Mouse (Mus musculus) embryo, embryonic 10 days (tissue): ENCODE measurements around the gene Nphs1.
A peak's percentile ranks its signal among the peaks of the same experiment; 100 is the strongest.

Experiments used
- DNase-seq: peaks from one replicate; pipeline ENCODE4 v3.0.0-alpha.2; 2015; ENCODE audit warnings: low spot score

The Nphs1 gene

DNA sequence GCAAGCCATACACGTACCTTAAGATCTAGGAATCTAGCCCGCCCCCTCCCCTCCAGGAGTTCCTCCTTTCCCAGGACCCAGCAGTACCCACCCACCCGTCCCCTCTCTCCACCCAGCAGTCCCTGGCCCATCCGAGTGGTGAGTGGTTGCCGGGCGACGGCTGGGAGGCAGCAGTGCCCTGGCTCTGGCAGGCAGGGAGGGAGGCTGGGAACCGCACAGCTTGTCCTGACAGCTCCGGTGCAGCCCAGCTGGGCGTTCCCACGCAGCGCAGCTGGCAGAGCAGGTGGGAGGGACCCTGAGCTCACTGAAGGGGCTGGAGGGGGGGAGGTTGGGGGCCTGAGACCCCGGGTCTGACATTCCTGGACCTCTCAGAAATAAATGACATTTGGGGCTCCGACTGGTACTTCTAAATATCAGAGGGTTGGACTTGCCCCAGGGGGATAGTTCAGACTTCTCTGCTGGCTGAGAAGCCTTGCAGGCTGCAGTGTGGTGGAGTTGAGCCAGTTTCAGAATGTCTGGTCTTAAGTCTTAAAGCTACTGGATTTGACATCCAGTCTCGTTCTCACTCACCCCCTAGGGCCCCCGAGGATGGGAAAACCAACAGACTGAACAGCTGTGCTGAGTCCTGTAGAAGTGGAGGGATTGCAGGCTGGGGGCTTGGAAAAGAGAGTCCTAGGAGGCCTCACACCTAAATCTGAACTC is at the start of gene Nphs1, which contains the start of gene Kirrel2:
Nphs1 (plus strand) TSS at position 687 of the 702 bp plus-strand sequence.
Kirrel2 (minus strand) TSS at position 62 of the 702 bp plus-strand sequence.
- peak; percentile 67 for DNase-seq

DNA sequence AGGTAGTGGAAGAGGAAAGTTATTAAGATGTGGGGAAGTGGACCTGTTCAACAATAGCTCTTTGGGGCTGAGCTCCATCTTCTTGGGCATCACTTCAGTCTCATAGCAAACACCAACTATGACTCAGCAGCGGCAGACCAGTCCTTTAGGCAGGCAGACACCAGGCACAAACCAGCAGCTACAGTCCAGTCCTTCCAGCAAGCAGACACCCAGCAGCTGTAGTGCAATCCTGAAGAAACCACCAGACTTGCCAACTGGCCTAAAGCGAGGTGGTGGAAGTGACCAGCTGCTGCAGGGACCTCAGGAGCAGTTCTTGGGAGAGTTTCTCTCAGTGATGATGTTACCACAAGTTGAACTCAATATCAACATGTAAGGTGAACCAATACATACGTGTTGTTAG is 49.5 kb upstream of the Nphs1 start:
- DNase-seq = no peak

DNA sequence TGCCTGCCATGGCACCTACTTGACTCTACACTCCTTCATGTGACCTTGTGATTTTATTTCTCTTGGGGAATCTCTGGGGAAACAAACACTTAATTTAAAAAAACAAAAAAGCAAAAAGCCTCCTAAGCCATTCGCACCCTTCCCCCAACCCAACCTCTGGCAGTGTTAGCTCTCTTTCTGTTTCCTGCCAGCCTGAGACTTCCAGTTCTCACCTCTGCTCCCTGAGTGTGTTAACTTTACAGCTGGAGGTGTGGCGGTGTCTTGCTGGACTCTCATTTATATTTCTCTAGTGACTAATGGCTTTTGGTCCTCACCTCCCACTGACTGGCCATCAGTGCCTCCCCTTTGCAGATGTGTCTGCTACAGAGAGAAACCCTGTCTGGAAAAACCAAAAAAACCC is 48.3 kb upstream of the Nphs1 start:
- no peak for DNase-seq

DNA sequence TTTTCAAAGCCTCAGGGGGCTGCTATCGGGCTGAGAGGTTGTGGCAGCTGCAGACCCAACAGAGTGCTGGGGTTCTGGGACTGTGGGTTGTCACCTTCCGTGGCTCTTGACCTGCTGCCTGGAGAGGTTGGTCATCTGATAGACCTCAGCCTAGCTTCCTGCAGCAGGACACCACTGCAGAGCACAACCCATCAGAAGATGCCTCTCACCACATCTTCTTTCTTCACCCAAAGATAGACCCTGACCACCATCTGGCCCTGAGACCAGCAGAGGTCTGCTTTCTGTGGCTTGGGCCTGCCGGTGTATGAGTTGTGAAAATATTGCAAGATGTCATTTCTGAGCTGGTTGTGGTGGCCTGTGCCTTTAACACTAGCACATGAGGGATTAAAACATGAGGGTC is 47.1 kb upstream of the Nphs1 start:
- DNase-seq = no peak

DNA sequence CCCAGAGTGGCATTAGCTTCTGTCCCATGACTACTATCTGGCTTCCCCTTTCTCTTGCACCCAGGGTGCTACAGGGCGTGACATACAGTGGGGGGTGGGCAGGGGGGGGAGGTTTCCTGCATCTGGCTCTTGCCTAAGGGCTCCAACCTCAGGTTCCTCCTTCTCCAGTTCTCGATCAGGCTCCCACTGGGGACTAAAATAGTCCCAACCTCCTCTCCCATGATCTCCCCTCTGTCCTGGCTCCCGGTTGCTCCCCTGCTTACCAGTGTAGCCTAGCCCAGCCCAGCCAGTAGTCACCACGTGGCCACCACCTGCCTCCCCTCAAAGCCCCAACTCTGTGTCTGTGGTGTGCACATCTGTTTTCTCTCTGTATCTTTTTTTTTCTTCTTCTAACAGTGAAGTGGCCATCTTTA is 45.4 kb upstream of the Nphs1 start:
- DNase-seq = no peak

DNA sequence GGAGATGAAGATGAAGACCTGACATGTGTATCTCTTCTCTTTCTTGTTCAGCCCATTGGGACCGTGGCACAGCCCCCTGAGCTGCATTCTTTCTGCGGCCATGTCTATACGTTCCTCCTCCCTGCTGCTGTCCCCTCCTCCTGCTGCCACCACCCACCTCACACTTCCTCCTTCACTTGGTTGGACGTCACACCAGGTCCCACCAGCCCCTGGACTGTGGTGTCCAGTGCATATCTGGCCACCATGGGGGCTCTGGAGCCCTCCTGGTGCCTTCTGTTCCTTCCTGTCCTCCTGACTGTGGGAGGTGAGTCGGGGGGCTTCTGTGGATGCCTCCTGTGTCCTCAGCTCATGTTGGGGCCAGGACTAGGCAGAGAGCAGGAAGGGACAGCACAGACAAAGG is 44.5 kb upstream of the Nphs1 start, which contains the start of gene Tyrobp:
Tyrobp (plus strand) TSS at position 165 of the 400 bp plus-strand sequence.
- no peak for DNase-seq

DNA sequence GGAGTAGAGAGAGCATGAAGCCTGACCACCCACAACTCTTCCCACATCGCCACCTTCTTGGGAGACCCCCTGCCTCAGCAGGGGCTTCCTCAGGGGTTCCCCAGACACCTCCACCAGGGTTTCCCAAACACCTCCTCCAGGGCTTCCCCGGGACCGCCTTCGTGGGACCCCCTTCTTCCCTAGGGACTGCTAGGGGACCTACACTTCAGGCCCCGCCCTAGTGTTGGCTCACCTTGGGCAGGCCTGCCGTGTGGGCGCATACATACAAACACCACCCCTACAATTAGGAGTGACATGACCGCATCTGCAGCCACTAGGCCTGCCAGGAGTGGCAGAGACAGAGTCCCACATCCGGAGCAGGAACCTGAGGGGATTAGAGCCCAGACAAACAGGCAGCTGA is 40.3 kb upstream of the Nphs1 start:
- DNase-seq = no peak

DNA sequence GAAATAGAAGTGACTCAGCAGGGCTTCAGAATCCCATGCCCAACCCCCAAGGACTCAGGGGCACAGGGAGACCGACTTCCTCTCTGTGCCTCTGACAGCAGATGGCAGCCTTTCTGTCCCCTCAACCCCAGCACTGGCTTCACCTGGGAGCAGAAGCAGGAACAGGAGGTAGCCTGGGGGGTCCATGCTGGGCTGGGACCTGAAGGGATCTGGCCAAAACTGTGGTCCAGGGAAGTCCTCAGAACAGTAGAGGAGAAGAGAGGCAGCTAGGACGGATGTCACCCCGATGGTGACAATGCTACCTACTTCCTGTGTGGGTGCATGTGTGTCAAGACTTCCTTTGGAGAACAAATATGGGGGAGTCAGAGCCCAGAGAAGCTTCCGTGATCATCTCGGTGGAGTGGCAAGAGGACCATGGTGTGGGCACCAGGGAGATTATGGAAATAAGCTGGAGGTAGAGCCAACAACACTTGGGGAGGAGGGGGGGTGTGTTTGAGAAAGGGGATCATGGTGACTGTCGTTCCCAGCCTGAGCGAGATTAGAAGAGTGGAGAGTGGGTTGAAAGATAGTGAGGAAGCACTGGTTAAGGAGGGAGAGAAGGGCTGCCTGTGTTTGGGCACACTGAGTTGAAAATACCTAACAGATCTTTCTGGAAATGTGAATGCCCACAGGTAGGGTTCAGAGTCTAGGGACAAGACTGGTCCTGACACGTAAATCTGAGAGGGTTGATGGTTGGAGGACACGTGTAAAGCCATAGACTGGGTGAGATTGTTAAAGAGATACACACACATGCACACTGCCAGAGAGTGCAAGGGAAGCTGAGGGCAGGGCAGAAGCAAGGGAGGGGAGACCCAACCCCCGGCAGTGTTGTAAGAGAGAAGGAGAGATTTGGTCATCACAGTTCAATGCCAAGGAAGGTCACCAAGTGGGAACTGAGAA is 38.3 kb upstream of the Nphs1 start, which contains the start of gene Hcst:
Hcst (minus strand) TSS at position 294 of the 939 bp plus-strand sequence.
- DNase-seq = no peak

DNA sequence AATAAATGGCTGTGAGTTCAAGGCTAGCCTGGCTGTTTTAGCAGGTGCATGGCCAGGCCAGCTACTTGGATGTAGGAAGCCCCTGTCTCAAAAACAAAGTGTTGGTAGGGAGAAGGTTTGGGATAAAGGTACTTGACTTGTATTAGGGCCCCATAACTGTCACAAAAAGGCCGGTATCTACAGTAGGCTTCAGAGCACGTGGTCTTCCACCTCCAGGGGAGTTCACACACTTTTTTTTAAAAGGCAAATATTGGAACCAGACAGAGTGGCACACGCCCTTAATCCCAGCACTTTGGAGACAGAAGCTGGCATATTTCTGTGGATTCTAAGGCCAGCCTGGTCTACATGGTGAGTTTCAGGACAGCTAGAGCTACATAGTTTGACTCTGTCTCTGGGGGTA is 37.4 kb upstream of the Nphs1 start:
- DNase-seq = no peak

DNA sequence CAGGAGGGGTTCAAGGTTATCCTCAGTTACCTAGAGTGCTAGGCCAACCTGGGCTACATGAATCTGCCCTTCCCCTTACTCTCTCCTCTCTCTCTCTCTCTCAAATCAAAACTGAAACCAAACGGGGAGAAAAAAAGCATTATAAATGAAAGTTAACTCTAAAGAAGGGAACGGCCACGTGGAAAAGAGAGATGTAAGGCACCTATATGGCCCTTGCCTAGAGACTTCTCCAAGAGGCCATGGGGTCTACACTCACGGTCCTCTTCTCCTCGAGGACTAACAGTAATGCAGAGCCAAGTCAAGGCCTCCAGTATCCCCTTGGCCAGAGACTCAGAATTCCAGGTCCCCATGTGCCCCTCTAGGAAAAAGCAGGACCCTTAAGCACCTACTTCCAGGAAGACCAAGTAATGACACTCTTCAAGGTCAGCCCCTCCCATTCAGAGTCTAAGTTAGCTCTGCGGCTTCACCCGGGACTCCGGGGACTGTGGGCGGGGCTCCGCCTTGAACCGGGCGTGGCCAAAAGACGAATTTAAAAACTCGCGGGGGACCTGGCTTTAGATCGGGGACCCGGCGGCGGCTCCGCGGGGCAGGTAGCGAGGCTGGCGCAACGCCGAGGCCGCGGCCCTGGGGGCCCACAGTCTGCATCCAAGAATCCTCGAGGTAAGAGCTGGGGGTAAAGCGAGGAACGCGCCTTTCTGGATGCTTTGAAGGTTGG is 36.8 kb upstream of the Nphs1 start, which contains the start of gene Nfkbid:
Nfkbid (plus strand) TSS at position 558 of the 715 bp plus-strand sequence.
- peak; percentile 29 for DNase-seq

DNA sequence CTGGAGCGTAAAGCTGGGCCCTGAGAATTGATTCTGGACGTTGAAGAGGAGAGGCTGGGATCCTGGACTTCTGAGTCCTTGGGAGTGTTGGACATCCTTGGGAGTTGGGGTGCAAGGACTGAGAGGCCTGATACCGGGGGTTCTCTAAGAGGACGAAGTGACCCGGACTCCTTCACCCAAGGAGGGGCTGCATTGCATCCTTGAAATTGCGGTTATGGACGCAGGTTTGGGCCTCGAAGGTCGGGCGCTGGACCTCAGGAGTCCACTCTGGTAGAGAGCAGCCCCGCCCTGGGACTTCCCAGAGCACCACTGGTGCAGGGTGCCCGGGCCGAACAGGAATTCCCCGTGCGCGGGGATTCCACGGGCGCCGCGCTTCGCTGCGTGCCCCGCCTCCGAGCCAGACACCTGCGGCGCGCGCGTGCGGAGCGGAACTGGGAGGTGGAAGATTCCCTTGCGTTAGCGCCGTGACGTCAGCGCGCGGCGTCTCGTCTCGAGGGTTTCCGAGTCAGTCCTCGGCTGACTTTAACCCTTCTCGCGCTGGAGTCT is 36.2 kb upstream of the Nphs1 start:
- peak; percentile 96 for DNase-seq

DNA sequence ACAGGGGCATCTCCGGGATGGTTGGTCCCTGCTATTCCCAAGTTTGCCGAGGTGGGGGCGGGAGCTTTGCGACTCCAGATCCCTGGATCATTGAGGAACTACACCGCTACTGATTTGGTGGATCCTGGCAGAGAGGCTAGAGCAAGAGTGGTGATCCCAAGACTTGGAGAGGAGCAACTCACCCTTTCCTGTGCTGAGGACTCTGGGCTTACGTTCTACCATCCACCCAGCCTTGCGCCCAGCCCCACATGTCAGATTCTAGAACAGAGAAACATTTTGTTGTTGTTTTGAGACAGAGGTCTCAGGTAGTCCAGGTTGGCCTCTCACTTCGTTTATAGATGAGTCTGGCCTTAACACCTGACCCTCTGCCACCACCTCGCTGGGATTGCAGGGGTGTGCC is 35.6 kb upstream of the Nphs1 start:
- DNase-seq = no peak

DNA sequence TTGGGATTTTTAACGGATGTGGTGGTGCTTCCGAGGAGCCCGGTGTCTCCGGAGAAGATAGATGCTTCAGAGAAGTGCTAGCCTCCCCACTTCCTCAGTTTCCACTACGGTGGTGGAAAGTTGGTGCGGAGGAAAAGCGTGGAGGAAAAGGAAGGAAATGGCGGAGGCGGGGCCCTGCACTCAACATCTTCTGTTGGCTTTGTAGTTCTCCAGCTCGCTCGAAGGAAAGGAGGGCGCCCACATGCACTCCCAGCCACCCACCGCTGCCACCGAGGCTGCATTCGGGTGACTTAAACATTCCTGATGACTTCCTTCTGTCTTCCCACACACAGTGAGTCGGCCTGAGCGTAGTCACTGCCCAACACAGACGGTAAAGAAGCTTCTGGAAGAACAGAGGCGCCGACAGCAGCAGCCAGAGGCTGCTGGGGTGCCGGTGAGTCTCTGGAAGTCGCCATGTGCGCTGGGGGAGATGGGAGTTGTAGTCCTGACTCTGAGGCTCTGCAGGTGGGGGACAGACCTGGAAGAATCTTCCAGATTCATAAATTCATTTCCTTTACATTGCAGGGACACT is 35.0 kb upstream of the Nphs1 start:
- DNase-seq = no peak

DNA sequence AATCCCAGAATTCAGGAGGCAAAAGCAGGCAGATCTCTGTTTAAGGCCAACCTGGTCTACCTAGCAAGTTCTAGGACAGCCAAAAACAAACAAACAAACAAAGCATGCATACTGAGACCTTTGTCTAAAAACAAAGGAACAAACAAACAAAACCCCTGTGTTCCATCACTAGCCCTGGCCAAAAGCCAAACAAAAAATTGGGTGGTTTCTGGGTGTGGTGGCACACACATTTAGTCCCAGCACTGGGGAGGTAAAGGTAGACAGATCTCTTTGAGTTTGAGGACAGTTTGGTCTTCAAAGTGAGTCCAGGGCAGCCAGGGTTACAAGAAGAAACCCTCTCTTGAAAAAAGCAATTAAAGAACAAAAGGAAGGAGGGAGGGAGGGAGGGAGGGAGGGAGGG is 28.8 kb upstream of the Nphs1 start:
- no peak for DNase-seq

DNA sequence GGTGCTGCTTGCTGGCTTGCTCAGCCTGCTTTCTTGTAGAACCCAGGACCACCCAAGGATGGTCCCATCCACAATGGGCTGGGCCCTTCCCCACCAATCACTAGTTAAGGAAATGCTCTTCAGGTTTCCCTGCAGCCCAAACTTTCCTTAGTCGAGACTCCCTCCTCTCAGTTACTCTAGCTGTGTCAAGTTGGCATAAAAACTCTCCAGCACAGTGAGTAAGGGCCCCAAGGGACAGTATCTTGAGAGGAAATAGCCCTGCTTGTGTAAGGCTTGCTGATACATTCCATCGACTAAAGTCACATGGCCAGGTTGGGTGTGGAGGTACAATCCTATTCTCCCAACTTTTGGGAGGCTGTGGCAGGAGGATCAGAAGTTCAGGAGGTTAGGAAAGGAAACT is 27.9 kb upstream of the Nphs1 start:
- DNase-seq = no peak

DNA sequence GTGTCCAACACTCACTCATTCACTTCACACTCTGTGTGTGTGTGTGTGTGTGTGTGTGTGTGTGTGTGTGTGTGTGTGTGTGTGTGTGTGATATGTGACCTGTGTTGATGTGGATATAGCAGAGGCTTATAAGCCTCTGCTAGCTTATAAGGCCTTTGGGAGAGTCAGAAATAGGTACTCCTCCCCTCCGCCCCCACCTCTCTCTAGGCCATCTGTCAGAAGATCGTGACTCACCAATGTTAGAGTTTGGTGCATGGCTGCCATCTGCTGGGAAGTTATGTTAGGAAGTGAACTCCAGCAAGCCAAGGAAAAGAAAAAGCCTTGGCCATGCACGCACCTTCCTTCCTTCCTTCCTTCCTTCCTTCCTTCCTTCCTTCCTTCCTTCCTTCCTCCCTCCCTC is 26.3 kb upstream of the Nphs1 start:
- peak; percentile 77 for DNase-seq

DNA sequence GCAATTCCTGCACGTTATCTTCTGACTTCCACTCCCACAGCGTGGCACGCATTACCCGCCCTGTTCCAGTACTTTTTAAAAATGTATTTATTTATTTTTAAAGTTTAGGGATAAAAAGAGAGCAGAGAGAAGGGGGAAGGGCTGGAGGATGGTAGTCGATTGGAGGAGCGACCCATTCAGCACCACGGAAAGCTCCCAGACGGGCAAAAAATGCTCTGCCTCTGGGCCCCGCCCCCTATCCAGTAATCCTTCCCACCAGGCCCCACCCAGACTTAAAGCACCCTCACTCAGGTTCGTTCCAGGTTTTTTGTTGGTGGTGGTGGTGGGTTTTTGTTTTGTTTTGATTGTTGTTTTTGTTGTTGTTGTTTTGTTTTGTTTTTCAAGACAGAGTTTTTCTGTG is 23.9 kb upstream of the Nphs1 start:
- peak; percentile 48 for DNase-seq

DNA sequence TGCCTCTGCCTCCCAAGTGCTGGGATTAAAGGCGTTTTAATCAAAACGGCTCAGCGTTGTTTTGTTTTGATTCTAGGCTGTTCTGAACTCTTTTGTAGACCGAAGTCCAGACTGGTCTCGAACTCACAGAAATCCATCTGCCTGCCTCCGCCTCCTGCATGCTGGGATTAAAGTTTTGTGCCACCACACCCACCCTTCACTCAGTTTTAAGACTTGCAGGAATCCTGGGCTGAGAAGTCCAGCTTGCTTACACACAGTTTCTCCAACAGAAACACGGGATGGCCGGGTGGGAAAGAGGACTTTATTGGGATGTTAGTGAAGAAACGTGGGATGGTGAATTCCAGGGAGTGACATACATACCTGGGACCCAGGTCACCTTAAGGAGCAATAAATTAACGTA is 23.4 kb upstream of the Nphs1 start:
- no peak for DNase-seq

DNA sequence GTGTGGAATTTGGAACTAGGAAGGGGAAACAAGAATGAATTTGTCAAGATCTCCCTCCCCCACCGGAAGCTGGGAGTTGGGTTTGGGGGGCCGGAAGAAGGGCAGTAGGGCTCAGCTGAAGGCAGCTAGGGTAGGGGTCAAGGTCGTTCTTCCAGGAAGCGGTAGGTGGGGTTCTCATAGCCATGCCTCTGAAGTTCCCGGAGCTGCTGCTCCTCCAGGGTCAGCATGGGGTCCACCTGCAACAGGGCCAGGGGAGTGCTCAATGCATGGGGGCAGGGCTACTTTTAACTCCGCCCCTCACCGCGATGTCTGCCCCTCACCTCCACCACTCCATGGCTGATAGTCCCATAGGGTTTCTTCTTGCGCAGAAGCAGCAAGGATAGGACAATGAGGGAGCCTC is 23.0 kb upstream of the Nphs1 start:
- no peak for DNase-seq

DNA sequence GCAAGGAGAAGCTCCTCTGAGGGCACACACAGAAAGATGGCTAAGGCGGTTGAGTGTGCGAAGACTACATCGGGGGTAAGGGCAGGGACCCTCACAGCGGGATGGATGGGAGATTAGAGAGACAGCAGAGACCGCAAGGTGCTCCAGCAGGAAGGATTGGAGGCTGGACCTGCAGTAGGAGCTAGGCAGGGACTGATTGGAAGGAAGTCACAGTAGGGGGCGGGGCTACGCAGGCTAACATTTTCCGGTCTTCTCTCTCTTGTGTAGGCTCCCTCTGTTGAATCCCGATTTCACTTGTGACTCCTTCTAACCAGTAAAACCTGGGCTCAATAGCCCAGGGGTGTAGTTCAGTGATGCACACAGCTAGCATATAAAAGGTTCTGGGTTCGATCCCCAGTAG is 21.2 kb upstream of the Nphs1 start:
- DNase-seq = no peak

DNA sequence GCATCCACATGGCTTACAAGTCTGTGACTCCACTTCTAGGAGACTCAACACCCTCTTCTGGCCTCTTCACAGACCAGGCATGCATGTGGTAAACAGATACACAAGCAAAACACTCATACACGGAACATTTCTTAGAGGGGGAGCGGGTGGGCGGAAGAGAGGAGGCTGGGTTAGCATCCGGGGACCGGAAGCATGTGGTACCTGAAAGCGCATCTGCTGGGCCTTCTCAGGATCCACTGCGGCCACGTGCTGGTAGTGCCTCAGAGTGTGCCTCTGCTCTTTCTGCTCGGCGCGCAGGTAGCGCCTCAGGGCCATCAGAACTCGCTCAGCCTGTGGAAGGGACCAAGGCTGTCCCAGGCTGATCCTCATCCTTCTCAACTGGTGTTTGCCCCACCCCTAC is 18.4 kb upstream of the Nphs1 start:
- DNase-seq = no peak

DNA sequence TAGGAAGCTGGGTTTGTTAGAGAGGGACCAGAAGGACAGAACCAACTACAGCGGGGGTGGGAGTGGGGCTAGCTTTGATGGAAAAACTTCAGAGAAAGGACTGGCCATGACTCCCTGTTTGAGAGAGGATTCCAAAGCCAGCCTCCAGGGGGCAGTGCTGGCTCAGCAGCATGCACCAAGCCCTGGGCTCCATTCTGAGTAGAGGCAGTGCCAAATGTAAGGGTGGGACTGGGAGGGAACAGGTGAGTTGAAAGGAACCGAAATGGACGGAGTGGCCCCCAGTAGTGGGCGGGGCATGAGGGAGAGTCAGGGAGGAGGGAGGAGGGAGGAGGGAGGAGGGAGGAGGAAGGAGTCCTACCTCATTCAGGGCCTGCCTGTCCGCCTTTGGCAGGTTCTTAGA is 17.4 kb upstream of the Nphs1 start:
- peak; percentile 64 for DNase-seq
